In genomic region chr13:89741766-89742685, GRCm38 (mm10) we compare ENCODE assay signal across 8 mouse cellular contexts. TPM values are rescaled to one million over a fixed set of nuclear protein-coding genes. Genes with fewer than 3 reads are reported as not detected.
DNase-seq lines count a peak whose midpoint lies in the region; ATAC-seq and TF ChIP-seq lines count a peak whose summit lies in the region.

TSS of gene Vcan (minus strand) at chr13:89742509.

- no peak for TF ChIP-seq POLR2A in spleen, adult 2 months (IDR thresholded peaks at IDR 0.05; ENCODE audit: low read depth, low read length)

- no peaks in the 10 kb centered on the region for H3K9me3 ChIP-seq in intestine, postnatal 0 days (ENCODE audit: control insufficient read depth)
- no peaks in the 10 kb centered on the region for H3K9me3 ChIP-seq in liver, embryonic 12.5 days (replicated peaks)
- no peaks in the 10 kb centered on the region for H3K9me3 ChIP-seq in neural tube, embryonic 11.5 days (ENCODE audit: control insufficient read depth, low read length)

- H3K27ac ChIP-seq in spleen, adult 2 months (ENCODE audit: insufficient read depth, low read length): no peak within 1 kb of the TSS
- no peak within 1 kb of the TSS for H3K27ac ChIP-seq in intestine, postnatal 0 days (ENCODE audit: low read depth, low read length)
- H3K27ac ChIP-seq in liver, embryonic 12.5 days: no peak within 1 kb of the TSS
- H3K27ac ChIP-seq in neural tube, embryonic 11.5 days (ENCODE audit: low read depth, low read length): peak within 1 kb of the TSS; percentile 78

- ATAC-seq in intestine, postnatal 0 days: no peak
- no peak for ATAC-seq in liver, embryonic 12.5 days
- ATAC-seq in neural tube, embryonic 11.5 days (ENCODE audit: insufficient read depth, low FRiP score, low TSS enrichment): peak; percentile 24

- H3K36me3 ChIP-seq in spleen, adult 2 months (ENCODE audit: control insufficient read depth, insufficient read depth, low read length): no peaks in the 10 kb centered on the region
- no peaks in the 10 kb centered on the region for H3K36me3 ChIP-seq in intestine, postnatal 0 days (ENCODE audit: control insufficient read depth, insufficient read depth)
- H3K36me3 ChIP-seq in liver, embryonic 12.5 days: no peaks in the 10 kb centered on the region
- no peaks in the 10 kb centered on the region for H3K36me3 ChIP-seq in neural tube, embryonic 11.5 days (ENCODE audit: control insufficient read depth, insufficient read depth, low read length)

- DNase-seq in spleen, adult 2 months (ENCODE audit: low read depth in 1 of 2, low spot score in 2 of 2): peak in 1 of 2 experiments; percentile 3
- DNase-seq in spleen, adult 12 weeks (ENCODE audit: low spot score): no peak
- peak; percentile 59 for DNase-seq in embryo, embryonic 11.5 days (ENCODE audit: low read depth, low spot score)
- peak; percentile 95 for DNase-seq in heart, adult 11 months
- peak; percentile 79 for DNase-seq in neural tube, embryonic 11.5 days (ENCODE audit: low spot score)
- DNase-seq in urinary bladder, postnatal 14 days (ENCODE audit: low spot score): peak; percentile 34

- H3K4me1 ChIP-seq in spleen, adult 2 months (ENCODE audit: control insufficient read depth, insufficient read depth, insufficient read length): peaks cover 2% of the 10 kb centered on the region; the same call in 1 of the 2 replicates
- 0 out of 2 replicates have a peak, but pooled peaks cover 12% of the 10 kb centered on the region for H3K4me1 ChIP-seq in intestine, postnatal 0 days (replicated peaks; ENCODE audit: control insufficient read depth, insufficient read depth, low read length)
- peaks cover 20% of the 10 kb centered on the region for H3K4me1 ChIP-seq in liver, embryonic 12.5 days
- H3K4me1 ChIP-seq in neural tube, embryonic 11.5 days (ENCODE audit: control insufficient read depth, insufficient read depth, low read length): peaks cover 3% of the 10 kb centered on the region

- TF ChIP-seq CTCF in spleen, adult 2 months (IDR thresholded peaks at IDR 0.05; ENCODE audit: extremely low read depth, insufficient read depth, insufficient read length, insufficient replicate concordance): no peak
- TF ChIP-seq CTCF in intestine, postnatal 0 days (IDR thresholded peaks at IDR 0.05; ENCODE audit: low read depth): no peak

- 3% methylated on average over 40 of the region's 40 CpGs for WGBS in spleen, adult 2 months
- under 1% methylated on average over 40 of the region's 40 CpGs for WGBS in intestine, postnatal 0 days
- under 1% methylated on average over 40 of the region's 40 CpGs for WGBS in liver, embryonic 12.5 days (ENCODE audit: insufficient replicate concordance)
- WGBS in neural tube, embryonic 11.5 days: under 1% methylated on average over 40 of the region's 40 CpGs

- H3K27me3 ChIP-seq in spleen, adult 2 months (ENCODE audit: control insufficient read depth, insufficient read depth, low read length): peaks cover 14% of the 10 kb centered on the region
- peaks cover 13% of the 10 kb centered on the region for H3K27me3 ChIP-seq in intestine, postnatal 0 days (replicated peaks; ENCODE audit: control insufficient read depth, insufficient read depth, low read length)
- H3K27me3 ChIP-seq in liver, embryonic 12.5 days (replicated peaks): peaks cover 49% of the 10 kb centered on the region
- H3K27me3 ChIP-seq in neural tube, embryonic 11.5 days (ENCODE audit: control insufficient read depth, insufficient read depth, low read length): no peaks in the 10 kb centered on the region

- 0 out of 2 replicates have a peak within 1 kb of the TSS, but pooled peaks have one; percentile 26 for H3K9ac ChIP-seq in intestine, postnatal 0 days (ENCODE audit: low read depth, low read length)
- H3K9ac ChIP-seq in liver, embryonic 12.5 days: no peak within 1 kb of the TSS
- H3K9ac ChIP-seq in neural tube, embryonic 11.5 days (ENCODE audit: low read length): peak within 1 kb of the TSS; percentile 84

- H3K4me3 ChIP-seq in spleen, adult 2 months (ENCODE audit: extremely low read depth, insufficient read depth, insufficient read length): peak within 1 kb of the TSS; percentile 20; the same call in 1 of the 2 replicates
- peak within 1 kb of the TSS; percentile 54 for H3K4me3 ChIP-seq in intestine, postnatal 0 days (ENCODE audit: low read depth, low read length)
- peak within 1 kb of the TSS; percentile 58 for H3K4me3 ChIP-seq in liver, embryonic 12.5 days
- peak within 1 kb of the TSS; percentile 64 for H3K4me3 ChIP-seq in neural tube, embryonic 11.5 days (ENCODE audit: low read depth, low read length)

- H3K4me2 ChIP-seq in intestine, postnatal 0 days (replicated peaks; ENCODE audit: low read depth): peak within 1 kb of the TSS; percentile 84
- H3K4me2 ChIP-seq in liver, embryonic 12.5 days: peak within 1 kb of the TSS; percentile 89
- H3K4me2 ChIP-seq in neural tube, embryonic 11.5 days (ENCODE audit: low read depth): peak within 1 kb of the TSS; percentile 90

RNA-seq across cellular contexts. Expression of gene Vcan, which starts in this region (rescaled TPM):
- polyA plus RNA-seq in spleen, adult 2 months (2012; rRNA removed): 0.40 and 1.0 TPM in 2 replicates
- polyA plus RNA-seq in intestine, postnatal 0 days (2015; fragmentation: Nextera tagmentation; extraction: Ambion mirVana): 4.4 and 5.0 TPM in 2 replicates
- polyA plus RNA-seq in liver, embryonic 12.5 days (2016; fragmentation: Nextera tagmentation; extraction: Ambion mirVana): 2.9 and 4.6 TPM in 2 replicates
- polyA plus RNA-seq in neural tube, embryonic 11.5 days (2014; fragmentation: Nextera tagmentation; extraction: Ambion mirVana): 63.0 and 68.6 TPM in 2 replicates

Comparison
In these comparisons a context has a peak if more than half of its experiments do, and no peak if none do; other contexts are left out.
1. RNA of gene Vcan (polyA plus RNA-seq): 63.0 to 68.6 TPM in neural tube, embryonic 11.5 days; 4.4 to 5.0 TPM in intestine, postnatal 0 days, 2.9 to 4.6 TPM in liver, embryonic 12.5 days and 0.40 to 1.0 TPM in spleen, adult 2 months; every median in the first group is over 10 times any median in the second.
2. Peak in every context shown above with its lines, with median percentiles within 50 percentile points of each other: H3K4me3 ChIP-seq and H3K4me2 ChIP-seq.